Mouse (Mus musculus) liver, embryonic 14.5 days (tissue): ENCODE results near the gene Topaz1.

Experiments
- CTCF ChIP-seq: IDR thresholded peaks from 2 replicates; pipeline ENCODE4 v1.5.1; 2016; ENCODE audit warnings: antibody characterized with exemption, low read depth, control low read depth
- EP300 ChIP-seq: IDR thresholded peaks from 2 replicates; pipeline ENCODE4 v1.6.1; 2016; ENCODE audit warnings: antibody characterized with exemption, low read depth

DNA sequence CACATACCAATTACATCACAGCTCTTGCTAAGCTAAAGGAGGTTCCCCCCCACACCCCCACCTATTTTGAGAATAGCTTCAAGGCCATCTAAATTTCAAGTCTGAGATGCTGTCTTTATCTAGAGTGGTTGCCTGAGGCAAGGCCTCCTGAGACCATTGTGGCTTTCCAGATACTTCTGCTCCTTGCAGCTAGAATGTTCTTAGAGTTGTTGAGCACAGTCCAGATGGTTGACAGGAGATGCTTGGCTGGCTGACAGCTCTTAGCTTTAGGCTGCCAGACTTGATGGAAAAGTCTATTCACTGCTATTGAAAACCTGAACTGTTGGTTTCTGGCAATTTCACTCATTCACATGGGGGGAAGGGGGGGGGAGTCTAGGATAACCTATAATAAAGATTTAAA is 99.0 kb downstream of the Topaz1 start:
- TF ChIP-seq CTCF (no peak), EP300 (no peak)
